Mouse (Mus musculus) liver, embryonic 11.5 days (tissue): ENCODE data around the gene Mboat7. TPM values are rescaled to one million over a fixed set of nuclear protein-coding genes. Genes with fewer than 3 reads are reported as not detected.
"Not testable (repeated sequence)": the region's sequence is repeated elsewhere in the genome, so short reads cannot be mapped to it uniquely, and the experiment has no call there.

ENCODE experiments used
- ATAC-seq: fragments of 200-750 bp; cut with Nextera tagmentation; replicated peaks from 2 replicates; pipeline ENCODE4 v1.8.0; 2017; ENCODE audit warnings: moderate number of reproducible peaks, mild to moderate bottlenecking, moderate TSS enrichment, moderate library complexity; ENCODE audit not compliant: low FRiP score
- DNase-seq: peaks from one replicate; pipeline ENCODE4 v3.0.0-alpha.2; 2017; ENCODE audit warnings: low spot score
- H3K27ac ChIP-seq: fragments of 300-500 bp; sonication (generic); 2 replicates; pipeline ENCODE4 v1.5.1; 2014; ENCODE audit warnings: mild to moderate bottlenecking, low read depth, low read length, control low read depth
- H3K27me3 ChIP-seq: fragments of 300-500 bp; sonication (generic); replicated peaks from 2 replicates; pipeline ENCODE4 v1.6.1; 2014; ENCODE audit warnings: low read length, mixed read lengths; ENCODE audit not compliant: control insufficient read depth, insufficient read depth
- H3K36me3 ChIP-seq: fragments of 300-500 bp; sonication (generic); 2 replicates; pipeline ENCODE4 v1.6.1; 2014; ENCODE audit warnings: mild to moderate bottlenecking, low read length, moderate library complexity, mixed read lengths; ENCODE audit not compliant: control insufficient read depth, insufficient read depth
- H3K4me1 ChIP-seq: fragments of 300-500 bp; sonication (generic); replicated peaks from 2 replicates; pipeline ENCODE4 v1.6.1; 2014; ENCODE audit warnings: low read length, mixed read lengths; ENCODE audit not compliant: control insufficient read depth, insufficient read depth
- H3K4me2 ChIP-seq: fragments of 300-500 bp; sonication (generic); 2 replicates; pipeline ENCODE4 v1.6.1; 2014; ENCODE audit warnings: mild to moderate bottlenecking, control low read depth, moderate library complexity
- H3K4me3 ChIP-seq: fragments of 300-500 bp; sonication (generic); 2 replicates; pipeline ENCODE4 v1.5.1; 2014; ENCODE audit warnings: low read depth, low read length, control low read depth
- H3K9ac ChIP-seq: fragments of 300-500 bp; sonication (generic); 2 replicates; pipeline ENCODE4 v1.6.1; 2014; ENCODE audit warnings: low read depth, low read length, control low read depth
- H3K9me3 ChIP-seq: fragments of 300-500 bp; sonication (generic); 2 replicates; pipeline ENCODE4 v1.6.1; 2016; ENCODE audit warnings: low read length, inconsistent platforms, mixed read lengths; ENCODE audit not compliant: control insufficient read depth
- WGBS: fragments of 180-500 bp; shearing (Covaris S2); extraction: QIAGEN DNeasy Blood & Tissue Kit; methylation state at CpG from one replicate; pipeline ENCODE4 v1.1.7; 2014; 5-methylcytosine and 5-hydroxymethylcytosine counted together
- polyA plus RNA-seq: library from polyadenylated mRNA; unstranded; fragments of >200 nt; fragmentation: Nextera tagmentation; extraction: Ambion mirVana; gene quantifications from 2 replicates; pipeline ENCODE4 v1.2.1, GENCODE M21; 2014

Mboat7 gene
- polyA plus RNA-seq, 1 experiment from 2014 or later = 35.7 TPM

- DNase-seq = no peak
- Histone ChIP-seq H3K4me1 (peaks cover 7% of the 10 kb centered on the region; the same call in 1 of the 2 replicates), H3K4me3 (no peak overlapping the region), H3K36me3 (peaks cover 23% of the 10 kb centered on the region), H3K9me3 (no peaks in the 10 kb centered on the region), H3K27me3 (no peaks in the 10 kb centered on the region), H3K9ac (no peak overlapping the region), H3K4me2 (no peak overlapping the region), H3K27ac (0 out of 2 replicates have a peak overlapping the region, but pooled peaks have one; percentile 29)
- ATAC-seq = peak; percentile 40
- 22% methylated on average over 7 of the region's 7 CpGs for WGBS
Measured at GRCm38 (mm10) chr7:3707568-3708413, 14.5 kb upstream of the Mboat7 start.

DNA sequence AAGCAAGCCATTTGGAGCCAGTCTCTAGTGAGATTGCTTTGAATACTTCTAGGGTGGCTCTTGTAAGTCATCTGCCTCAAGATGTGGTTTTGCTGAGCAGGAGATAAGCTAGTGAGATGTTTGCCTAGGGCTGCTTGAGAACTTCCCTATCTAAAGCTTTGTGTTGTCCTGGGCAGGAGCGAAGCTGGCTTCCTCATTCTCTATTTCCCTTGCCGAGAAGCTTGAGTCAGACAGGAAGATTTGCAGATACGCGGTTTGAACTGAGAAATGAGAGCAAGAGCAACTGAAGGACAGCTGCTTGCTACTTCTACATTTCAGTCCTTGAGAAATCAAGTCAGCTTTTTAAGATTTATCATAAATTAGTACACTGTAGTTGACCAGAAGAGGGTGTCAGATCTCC is 13.7 kb upstream of the Mboat7 start:
- Histone ChIP-seq H3K4me1 (peaks cover 7% of the 10 kb centered on the region; the same call in 1 of the 2 replicates), H3K9ac (peak overlapping the region; percentile 98; the same call in 1 of the 2 replicates), H3K4me3 (peak overlapping the region; percentile 95), H3K27me3 (no peaks in the 10 kb centered on the region), H3K36me3 (peaks cover 23% of the 10 kb centered on the region), H3K4me2 (peak overlapping the region; percentile 94), H3K27ac (peak overlapping the region; percentile 95), H3K9me3 (no peaks in the 10 kb centered on the region)
- ATAC-seq (peak; percentile 3; the same call in 1 of the 2 replicates), DNase-seq (no peak)
- 28% methylated on average over 4 of the region's 4 CpGs for WGBS

GRCm38 (mm10) chr7:3706343-3706934 is 13.1 kb upstream of the Mboat7 start:
- no peaks in the 10 kb centered on the region for H3K9me3 ChIP-seq
- peak overlapping the region; percentile 98 for H3K9ac ChIP-seq
- H3K4me3 ChIP-seq = peak overlapping the region; percentile 95
- peak overlapping the region; percentile 94 for H3K4me2 ChIP-seq
- no peak for DNase-seq
- peaks cover 23% of the 10 kb centered on the region for H3K36me3 ChIP-seq
- peak overlapping the region; percentile 95 for H3K27ac ChIP-seq
- H3K4me1 ChIP-seq = peaks cover 7% of the 10 kb centered on the region; the same call in 1 of the 2 replicates
- no peak for ATAC-seq
- H3K27me3 ChIP-seq = no peaks in the 10 kb centered on the region
- WGBS = 47% methylated on average over 11 of the region's 11 CpGs

GRCm38 (mm10) chr7:3705911-3706310 is 12.6 kb upstream of the Mboat7 start:
- no peak for ATAC-seq
- Histone ChIP-seq H3K27ac (peak overlapping the region; percentile 95), H3K27me3 (no peaks in the 10 kb centered on the region), H3K4me3 (peak overlapping the region; percentile 95), H3K9me3 (no peaks in the 10 kb centered on the region), H3K9ac (peak overlapping the region; percentile 98), H3K4me1 (peaks cover 7% of the 10 kb centered on the region; the same call in 1 of the 2 replicates), H3K36me3 (peaks cover 23% of the 10 kb centered on the region), H3K4me2 (peak overlapping the region; percentile 94)
- DNase-seq = no peak
- WGBS = 32% methylated on average over 6 of the region's 6 CpGs

GRCm38 (mm10) chr7:3705461-3705860 is 12.1 kb upstream of the Mboat7 start:
- not testable (repeated sequence) for DNase-seq, H3K9me3 ChIP-seq, ATAC-seq, H3K27me3 ChIP-seq, H3K4me1 ChIP-seq
- H3K27ac ChIP-seq = peak overlapping the region; percentile 95
- peak overlapping the region; percentile 94 for H3K4me2 ChIP-seq
- H3K4me3 ChIP-seq = peak overlapping the region; percentile 95
- H3K9ac ChIP-seq = peak overlapping the region; percentile 98
- WGBS = 3% methylated on average over 6 of the region's 7 CpGs
- peaks cover 23% of the 10 kb centered on the region for H3K36me3 ChIP-seq

DNA sequence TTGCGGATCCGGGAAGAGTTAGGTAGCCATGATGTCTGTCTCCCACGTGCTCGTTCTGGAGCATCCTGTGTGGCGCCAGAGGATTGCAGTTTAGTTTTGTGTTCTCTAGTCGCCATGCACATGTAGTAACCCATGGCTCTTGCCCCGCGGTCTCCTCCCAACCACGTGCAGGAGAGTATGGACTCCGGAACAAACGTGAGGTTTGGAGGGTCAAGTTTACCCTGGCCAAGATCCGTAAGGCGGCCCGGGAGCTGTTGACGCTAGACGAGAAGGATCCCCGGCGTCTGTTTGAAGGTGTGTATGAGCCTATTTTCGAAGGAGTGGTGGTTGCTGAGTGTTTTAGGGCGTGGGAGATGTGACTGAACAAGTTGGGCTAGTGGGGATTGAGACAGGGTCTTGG is 11.2 kb upstream of the Mboat7 start:
- peak overlapping the region; percentile 94 for H3K4me2 ChIP-seq
- no peak for DNase-seq
- under 1% methylated on average over 20 of the region's 20 CpGs for WGBS
- H3K27ac ChIP-seq = peak overlapping the region; percentile 95
- no peaks in the 10 kb centered on the region for H3K27me3 ChIP-seq
- H3K9me3 ChIP-seq = no peaks in the 10 kb centered on the region
- ATAC-seq = no peak
- H3K36me3 ChIP-seq = peaks cover 23% of the 10 kb centered on the region
- H3K4me3 ChIP-seq = peak overlapping the region; percentile 95
- H3K4me1 ChIP-seq = peaks cover 7% of the 10 kb centered on the region; the same call in 1 of the 2 replicates
- H3K9ac ChIP-seq = peak overlapping the region; percentile 98

- H3K27ac ChIP-seq = peak within 1 kb of the TSS; percentile 95
- peak within 1 kb of the TSS; percentile 95 for H3K4me3 ChIP-seq
- H3K9me3 ChIP-seq = no peaks in the 10 kb centered on the region
- no peaks in the 10 kb centered on the region for H3K27me3 ChIP-seq
- peak within 1 kb of the TSS; percentile 98 for H3K9ac ChIP-seq
- 2% methylated on average over 42 of the region's 42 CpGs for WGBS
- peak within 1 kb of the TSS; percentile 94 for H3K4me2 ChIP-seq
- ATAC-seq (peak; percentile 84), DNase-seq (peak; percentile 90)
- H3K36me3 ChIP-seq = peaks cover 23% of the 10 kb centered on the region
- peaks cover 7% of the 10 kb centered on the region; the same call in 1 of the 2 replicates for H3K4me1 ChIP-seq
Measured at GRCm38 (mm10) chr7:3703879-3704441, 10.6 kb upstream of the Mboat7 start, which contains the start of gene Rps9. TSS of gene Rps9 (plus strand) at chr7:3703993.

- H3K4me1 ChIP-seq = peaks cover 7% of the 10 kb centered on the region; the same call in 1 of the 2 replicates
- peak overlapping the region; percentile 95 for H3K4me3 ChIP-seq
- peak; percentile 47 for ATAC-seq
- H3K27me3 ChIP-seq = no peaks in the 10 kb centered on the region
- DNase-seq = no peak
- no peaks in the 10 kb centered on the region for H3K9me3 ChIP-seq
- peak overlapping the region; percentile 94 for H3K4me2 ChIP-seq
- H3K9ac ChIP-seq = peak overlapping the region; percentile 98
- WGBS = 18% methylated on average over 6 of the region's 6 CpGs
- peak overlapping the region; percentile 95 for H3K27ac ChIP-seq
- H3K36me3 ChIP-seq = peaks cover 23% of the 10 kb centered on the region
Measured at GRCm38 (mm10) chr7:3703148-3703878, 10.0 kb upstream of the Mboat7 start.
